Mouse (Mus musculus): ENCODE results near the gene Mrgpra9.
A peak's percentile ranks its signal among the peaks of the same experiment; 100 is the strongest.
"Not testable (repeated sequence)": the region's sequence is repeated elsewhere in the genome, so short reads cannot be mapped to it uniquely, and the experiment has no call there.

The Mrgpra9 gene

GRCm38 (mm10) chr7:47252770-47253169 lies at the start of gene Mrgpra9:
Gene Mrgpra9 (minus strand): TSS chr7:47252848.
- DNase-seq (ENCODE audit: low spot score) = no peak

GRCm38 (mm10) chr7:47299612-47300011 lies 47.0 kb upstream of the Mrgpra9 start:
- not testable (repeated sequence) for DNase-seq (ENCODE audit: low spot score)

- not testable (repeated sequence) for DNase-seq (ENCODE audit: low spot score)
These were observed 18.9 kb upstream of the Mrgpra9 start for GRCm38 (mm10) chr7:47271547-47271946.

- peak; percentile 4 for DNase-seq (ENCODE audit: low spot score)
These were observed 8.0 kb downstream of the Mrgpra9 start for GRCm38 (mm10) chr7:47244658-47245057.

GRCm38 (mm10) chr7:47204830-47205229 lies 47.8 kb downstream of the Mrgpra9 start, which contains the start of gene Mrgpra6:
Gene Mrgpra6 (minus strand): TSS chr7:47204920.
- DNase-seq (ENCODE audit: low spot score) = no peak

GRCm38 (mm10) chr7:47195271-47195670 lies 57.4 kb downstream of the Mrgpra9 start:
- DNase-seq (ENCODE audit: low spot score) = no peak

Measured in T-cell, adult 2 months (primary cell).